Mouse (Mus musculus): Measurements from ENCODE around the gene Eif4ebp2. TPM values are rescaled to one million over a fixed set of nuclear protein-coding genes. Genes with fewer than 3 reads are reported as not detected.

The Eif4ebp2 gene
- polyA plus RNA-seq, 1 experiment, result 42.3 TPM

- no peaks in the 10 kb centered on the region for H3K79me2 ChIP-seq (ENCODE audit: control insufficient read depth, insufficient read depth)
- peaks cover 10% of the 10 kb centered on the region for H3K27me3 ChIP-seq (ENCODE audit: control insufficient read depth, insufficient read depth, insufficient read length)
- TF ChIP-seq CEBPB (IDR thresholded peaks at IDR 0.05; ENCODE audit: low read depth) (no peak), MYOG (IDR thresholded peaks at IDR 0.05; ENCODE audit: control insufficient read depth, extremely low read depth, insufficient read length) (no peak), USF1 (IDR thresholded peaks at IDR 0.05; ENCODE audit: low read depth) (no peak)
- H3K36me3 ChIP-seq (ENCODE audit: control insufficient read depth, insufficient read depth), result no peaks in the 10 kb centered on the region
- H3K4me3 ChIP-seq (ENCODE audit: insufficient read depth, poor library complexity, severe bottlenecking), result no peak overlapping the region
- no peak overlapping the region for H3ac ChIP-seq (ENCODE audit: control insufficient read depth, insufficient read length, low read depth)
- H3K79me3 ChIP-seq (ENCODE audit: low read depth), result no peaks in the 10 kb centered on the region
Measured at GRCm38 (mm10) chr10:61417046-61417445, 35.4 kb downstream of the Eif4ebp2 start.

- Histone ChIP-seq H3K79me3 (ENCODE audit: low read depth) (no peaks in the 10 kb centered on the region), H3K36me3 (ENCODE audit: control insufficient read depth, insufficient read depth) (no peaks in the 10 kb centered on the region), H3K4me3 (ENCODE audit: insufficient read depth, poor library complexity, severe bottlenecking) (no peak overlapping the region), H3K27me3 (ENCODE audit: control insufficient read depth, insufficient read depth, insufficient read length) (peaks cover 10% of the 10 kb centered on the region), H3K79me2 (ENCODE audit: control insufficient read depth, insufficient read depth) (no peaks in the 10 kb centered on the region), H3ac (ENCODE audit: control insufficient read depth, insufficient read length, low read depth) (no peak overlapping the region)
- TF ChIP-seq MYOG (IDR thresholded peaks at IDR 0.05; ENCODE audit: control insufficient read depth, extremely low read depth, insufficient read length), result no peak
- no peak for TF ChIP-seq CEBPB (IDR thresholded peaks at IDR 0.05; ENCODE audit: low read depth)
- TF ChIP-seq USF1 (IDR thresholded peaks at IDR 0.05; ENCODE audit: low read depth), result no peak
- no peak for TF ChIP-seq MYOD1 (IDR thresholded peaks at IDR 0.05; ENCODE audit: control insufficient read depth, insufficient read length, low read depth)
- TF ChIP-seq FOSL1 (IDR thresholded peaks at IDR 0.05; ENCODE audit: insufficient read depth, low read length, poor library complexity, severe bottlenecking), result no peak
- TF ChIP-seq MAX (IDR thresholded peaks at IDR 0.05), result no peak
- no peak for TF ChIP-seq CTCF (IDR thresholded peaks at IDR 0.05; ENCODE audit: control insufficient read depth, insufficient read depth, insufficient read length)
Measured at GRCm38 (mm10) chr10:61416561-61416960, 35.9 kb downstream of the Eif4ebp2 start.

GRCm38 (mm10) chr10:61415890-61416289 lies 36.6 kb downstream of the Eif4ebp2 start:
- Histone ChIP-seq H3K27me3 (ENCODE audit: control insufficient read depth, insufficient read depth, insufficient read length) (peaks cover 10% of the 10 kb centered on the region), H3K79me2 (ENCODE audit: control insufficient read depth, insufficient read depth) (no peaks in the 10 kb centered on the region), H3K4me3 (ENCODE audit: insufficient read depth, poor library complexity, severe bottlenecking) (no peak overlapping the region), H3ac (ENCODE audit: control insufficient read depth, insufficient read length, low read depth) (no peak overlapping the region), H3K36me3 (ENCODE audit: control insufficient read depth, insufficient read depth) (no peaks in the 10 kb centered on the region), H3K79me3 (ENCODE audit: low read depth) (no peaks in the 10 kb centered on the region)
- TF ChIP-seq USF1 (IDR thresholded peaks at IDR 0.05; ENCODE audit: low read depth), result no peak
- TF ChIP-seq MYOD1 (IDR thresholded peaks at IDR 0.05; ENCODE audit: control insufficient read depth, insufficient read length, low read depth), result no peak
- no peak for TF ChIP-seq FOSL1 (IDR thresholded peaks at IDR 0.05; ENCODE audit: insufficient read depth, low read length, poor library complexity, severe bottlenecking)
- TF ChIP-seq CTCF (IDR thresholded peaks at IDR 0.05; ENCODE audit: control insufficient read depth, insufficient read depth, insufficient read length), result no peak
- no peak for TF ChIP-seq CEBPB (IDR thresholded peaks at IDR 0.05; ENCODE audit: low read depth)
- TF ChIP-seq MAX (IDR thresholded peaks at IDR 0.05), result no peak
- TF ChIP-seq MYOG (IDR thresholded peaks at IDR 0.05; ENCODE audit: control insufficient read depth, extremely low read depth, insufficient read length), result no peak

- Histone ChIP-seq H3ac (ENCODE audit: control insufficient read depth, insufficient read length, low read depth) (no peak overlapping the region), H3K79me3 (ENCODE audit: low read depth) (no peaks in the 10 kb centered on the region), H3K4me3 (ENCODE audit: insufficient read depth, poor library complexity, severe bottlenecking) (no peak overlapping the region), H3K36me3 (ENCODE audit: control insufficient read depth, insufficient read depth) (no peaks in the 10 kb centered on the region), H3K79me2 (ENCODE audit: control insufficient read depth, insufficient read depth) (no peaks in the 10 kb centered on the region), H3K27me3 (ENCODE audit: control insufficient read depth, insufficient read depth, insufficient read length) (peaks cover 10% of the 10 kb centered on the region)
- TF ChIP-seq MAX (IDR thresholded peaks at IDR 0.05) (no peak), MYOD1 (IDR thresholded peaks at IDR 0.05; ENCODE audit: control insufficient read depth, insufficient read length, low read depth) (no peak), FOSL1 (IDR thresholded peaks at IDR 0.05; ENCODE audit: insufficient read depth, low read length, poor library complexity, severe bottlenecking) (no peak), MYOG (IDR thresholded peaks at IDR 0.05; ENCODE audit: control insufficient read depth, extremely low read depth, insufficient read length) (no peak), USF1 (IDR thresholded peaks at IDR 0.05; ENCODE audit: low read depth) (no peak), CEBPB (IDR thresholded peaks at IDR 0.05; ENCODE audit: low read depth) (no peak)
Measured at GRCm38 (mm10) chr10:61415240-61415639, 37.2 kb downstream of the Eif4ebp2 start.

- Histone ChIP-seq H3K79me3 (ENCODE audit: low read depth) (no peaks in the 10 kb centered on the region), H3K36me3 (ENCODE audit: control insufficient read depth, insufficient read depth) (no peaks in the 10 kb centered on the region), H3ac (ENCODE audit: control insufficient read depth, insufficient read length, low read depth) (no peak overlapping the region), H3K79me2 (ENCODE audit: control insufficient read depth, insufficient read depth) (no peaks in the 10 kb centered on the region), H3K27me3 (ENCODE audit: control insufficient read depth, insufficient read depth, insufficient read length) (peaks cover 4% of the 10 kb centered on the region), H3K4me3 (ENCODE audit: insufficient read depth, poor library complexity, severe bottlenecking) (no peak overlapping the region)
- TF ChIP-seq FOSL1 (IDR thresholded peaks at IDR 0.05; ENCODE audit: insufficient read depth, low read length, poor library complexity, severe bottlenecking) (no peak), MYOG (IDR thresholded peaks at IDR 0.05; ENCODE audit: control insufficient read depth, extremely low read depth, insufficient read length) (no peak), MYOD1 (IDR thresholded peaks at IDR 0.05; ENCODE audit: control insufficient read depth, insufficient read length, low read depth) (no peak), USF1 (IDR thresholded peaks at IDR 0.05; ENCODE audit: low read depth) (no peak), MAX (IDR thresholded peaks at IDR 0.05) (no peak), CEBPB (IDR thresholded peaks at IDR 0.05; ENCODE audit: low read depth) (no peak), CTCF (IDR thresholded peaks at IDR 0.05; ENCODE audit: control insufficient read depth, insufficient read depth, insufficient read length) (no peak)
Measured at GRCm38 (mm10) chr10:61412910-61413625, 39.4 kb downstream of the Eif4ebp2 start.

GRCm38 (mm10) chr10:61410193-61410592 lies 42.3 kb downstream of the Eif4ebp2 start:
- H3K27me3 ChIP-seq (ENCODE audit: control insufficient read depth, insufficient read depth, insufficient read length), result peaks cover 8% of the 10 kb centered on the region
- H3K36me3 ChIP-seq (ENCODE audit: control insufficient read depth, insufficient read depth), result no peaks in the 10 kb centered on the region
- H3K4me3 ChIP-seq (ENCODE audit: insufficient read depth, poor library complexity, severe bottlenecking), result no peak overlapping the region
- TF ChIP-seq MAX (IDR thresholded peaks at IDR 0.05) (no peak), CEBPB (IDR thresholded peaks at IDR 0.05; ENCODE audit: low read depth) (no peak), FOSL1 (IDR thresholded peaks at IDR 0.05; ENCODE audit: insufficient read depth, low read length, poor library complexity, severe bottlenecking) (no peak), USF1 (IDR thresholded peaks at IDR 0.05; ENCODE audit: low read depth) (no peak), MYOG (IDR thresholded peaks at IDR 0.05; ENCODE audit: control insufficient read depth, extremely low read depth, insufficient read length) (no peak), MYOD1 (IDR thresholded peaks at IDR 0.05; ENCODE audit: control insufficient read depth, insufficient read length, low read depth) (no peak), CTCF (IDR thresholded peaks at IDR 0.05; ENCODE audit: control insufficient read depth, insufficient read depth, insufficient read length) (no peak)
- no peaks in the 10 kb centered on the region for H3K79me3 ChIP-seq (ENCODE audit: low read depth)
- H3K79me2 ChIP-seq (ENCODE audit: control insufficient read depth, insufficient read depth), result no peaks in the 10 kb centered on the region
- no peak overlapping the region for H3ac ChIP-seq (ENCODE audit: control insufficient read depth, insufficient read length, low read depth)
